Comparison of ENCODE assay signal across 12 mouse cellular contexts in the genomic region with DNA sequence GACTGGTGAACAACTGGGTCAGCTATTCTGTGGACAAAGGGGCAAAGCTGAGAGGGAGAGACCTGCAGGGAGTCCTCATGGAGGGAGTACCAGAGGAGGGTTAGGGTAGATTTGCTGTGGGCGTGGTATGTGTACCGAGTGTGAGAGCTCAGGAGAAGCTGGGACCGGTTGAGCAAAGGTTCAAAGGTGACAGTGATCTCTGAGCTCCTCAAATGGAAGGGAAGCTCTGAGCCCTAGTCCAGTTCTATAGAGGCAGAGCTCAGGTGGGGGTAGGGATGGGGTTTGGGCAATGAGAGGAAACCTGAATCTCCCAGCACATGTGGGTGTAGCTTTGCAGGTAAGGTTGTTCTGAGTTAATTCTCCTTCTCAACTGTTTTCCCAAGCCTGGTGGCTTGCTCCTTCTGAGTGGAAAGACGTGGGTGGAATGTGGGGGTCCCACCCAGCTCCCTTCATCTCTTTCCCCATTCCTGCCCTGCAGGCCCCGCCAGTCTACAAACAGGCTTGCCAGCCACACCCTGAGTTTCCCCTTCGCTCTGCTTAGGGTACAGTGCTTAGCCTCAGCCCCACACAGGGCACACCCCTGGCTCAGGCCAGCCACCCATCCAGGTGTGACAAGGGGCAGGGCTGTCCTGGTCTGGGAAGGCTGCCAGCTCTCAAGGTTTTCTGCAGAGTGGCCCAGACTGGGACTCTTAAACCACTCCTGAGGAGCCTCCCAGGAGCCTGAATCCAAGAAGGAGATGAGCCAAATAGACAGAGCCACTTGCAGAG. TPM values are rescaled to one million over a fixed set of nuclear protein-coding genes. Genes with fewer than 3 reads are reported as not detected.
DNase-seq lines count a peak whose midpoint lies in the region; ATAC-seq and TF ChIP-seq lines count a peak whose summit lies in the region.
"Had no signal": no experiment of that assay in that cellular context is flagged by ENCODE, and none has a peak within 500 bp of the region (broad histone marks: within the 10 kb centered on the region; RNA-seq: fewer than 3 reads in every experiment).

No protein-coding gene starts in this region.

- no peaks in the 10 kb centered on the region for H3K9me3 ChIP-seq in midbrain, embryonic 10.5 days (replicated peaks)
- H3K9me3 ChIP-seq in midbrain, embryonic 14.5 days (ENCODE audit: control insufficient read depth, low read length) = no peaks in the 10 kb centered on the region
- H3K9me3 ChIP-seq in hindbrain, postnatal 0 days (ENCODE audit: low read length) = no peaks in the 10 kb centered on the region

- H3K4me3 ChIP-seq in midbrain, embryonic 10.5 days = no peak overlapping the region
- no peak overlapping the region for H3K4me3 ChIP-seq in midbrain, embryonic 14.5 days (replicated peaks; ENCODE audit: low read depth, low read length)
- no peak overlapping the region for H3K4me3 ChIP-seq in hindbrain, postnatal 0 days (ENCODE audit: low read length)

- no peak for DNase-seq in midbrain, embryonic 10.5 days (ENCODE audit: low spot score)
- no peak for DNase-seq in midbrain, embryonic 14.5 days
- peak; percentile 93 to 94 for DNase-seq in kidney, postnatal 36 days
- peak; percentile 68 to 83 for DNase-seq in lung, postnatal 4 days
- no peak for DNase-seq in hindbrain, postnatal 0 days (ENCODE audit: low spot score)
- DNase-seq in layer of hippocampus, adult 9-11 months = no peak
- no peak for DNase-seq in Muller cell, postnatal 12 days (ENCODE audit: inconsistent ontology term)
- DNase-seq in thymus, postnatal 14 days = no peak
- DNase-seq: cerebellum, postnatal 25 days; thymus, postnatal 25 days had no signal

- H3K9ac ChIP-seq in midbrain, embryonic 14.5 days (replicated peaks; ENCODE audit: low read length) = no peak overlapping the region
- no peak overlapping the region for H3K9ac ChIP-seq in hindbrain, postnatal 0 days (replicated peaks; ENCODE audit: low read length)

- 0 out of 2 replicates have a peak overlapping the region, but pooled peaks have one; percentile 4 for H3K27ac ChIP-seq in midbrain, embryonic 10.5 days (replicated peaks)
- H3K27ac ChIP-seq in midbrain, embryonic 14.5 days (replicated peaks; ENCODE audit: low read depth, low read length) = no peak overlapping the region
- no peak overlapping the region for H3K27ac ChIP-seq in hindbrain, postnatal 0 days
- H3K27ac ChIP-seq: macrophage had no signal

- WGBS in midbrain, embryonic 10.5 days = 82% methylated on average over 6 of the region's 6 CpGs
- WGBS in midbrain, embryonic 14.5 days = 88% methylated on average over 6 of the region's 6 CpGs
- WGBS in hindbrain, postnatal 0 days = 87% methylated on average over 6 of the region's 6 CpGs

- TF ChIP-seq CTCF in hindbrain, postnatal 0 days (IDR thresholded peaks at IDR 0.05; ENCODE audit: low read depth) = no peak

- no peak overlapping the region for H3K4me2 ChIP-seq in midbrain, embryonic 14.5 days (ENCODE audit: low read length)
- no peak overlapping the region for H3K4me2 ChIP-seq in hindbrain, postnatal 0 days (ENCODE audit: low read depth, low read length)

- H3K36me3 ChIP-seq in midbrain, embryonic 10.5 days = no peaks in the 10 kb centered on the region
- no peaks in the 10 kb centered on the region for H3K36me3 ChIP-seq in midbrain, embryonic 14.5 days (ENCODE audit: control insufficient read depth, insufficient read depth, low read length)
- H3K36me3 ChIP-seq in hindbrain, postnatal 0 days (ENCODE audit: insufficient read depth, low read length) = no peaks in the 10 kb centered on the region

- ATAC-seq in midbrain, embryonic 14.5 days (ENCODE audit: low FRiP score, low TSS enrichment) = no peak
- no peak for ATAC-seq in hindbrain, postnatal 0 days
- ATAC-seq: forebrain, embryonic 14.5 days had no signal

- peaks cover 29% of the 10 kb centered on the region for H3K4me1 ChIP-seq in midbrain, embryonic 10.5 days
- H3K4me1 ChIP-seq in midbrain, embryonic 14.5 days (ENCODE audit: control insufficient read depth, insufficient read depth, low read length) = peaks cover 4% of the 10 kb centered on the region; the same call in 1 of the 2 replicates
- peaks cover 9% of the 10 kb centered on the region for H3K4me1 ChIP-seq in hindbrain, postnatal 0 days (ENCODE audit: insufficient read depth, low read length)

- H3K27me3 ChIP-seq in midbrain, embryonic 10.5 days (ENCODE audit: low read depth, poor library complexity, severe bottlenecking) = no peaks in the 10 kb centered on the region
- no peaks in the 10 kb centered on the region for H3K27me3 ChIP-seq in midbrain, embryonic 14.5 days (ENCODE audit: control insufficient read depth, insufficient read depth, low read length)
- H3K27me3 ChIP-seq in hindbrain, postnatal 0 days (ENCODE audit: insufficient read depth, low read length) = no peaks in the 10 kb centered on the region

RNA-seq across cellular contexts. Expression of a gene that starts 26.8 kb away (rescaled TPM):
- 0.90 and 1.0 TPM in 2 replicates for polyA plus RNA-seq in midbrain, embryonic 10.5 days (2016; fragmentation: Nextera tagmentation; extraction: Ambion mirVana)
- polyA plus RNA-seq in midbrain, embryonic 14.5 days (2014; fragmentation: Nextera tagmentation; extraction: Ambion mirVana) = 0.15 and 0.38 TPM in 2 replicates
- total RNA-seq in hindbrain, postnatal 0 days (2014; rRNA removed) = 0.16 and 1.0 TPM in 2 replicates
- 0.80 and 1.0 TPM in 2 replicates for polyA plus RNA-seq in hindbrain, postnatal 0 days (2015; fragmentation: Nextera tagmentation; extraction: Ambion mirVana)

RNA-seq across cellular contexts. Expression of a gene that starts 53.3 kb away (rescaled TPM):
- polyA plus RNA-seq in midbrain, embryonic 10.5 days (2016; fragmentation: Nextera tagmentation; extraction: Ambion mirVana) = 121 and 123 TPM in 2 replicates
- polyA plus RNA-seq in midbrain, embryonic 14.5 days (2014; fragmentation: Nextera tagmentation; extraction: Ambion mirVana) = 9.6 and 26.3 TPM in 2 replicates
- 4.5 and 7.5 TPM in 2 replicates for total RNA-seq in hindbrain, postnatal 0 days (2014; rRNA removed)
- polyA plus RNA-seq in hindbrain, postnatal 0 days (2015; fragmentation: Nextera tagmentation; extraction: Ambion mirVana) = 14.7 and 15.5 TPM in 2 replicates

Comparison
In these comparisons a context has a peak if more than half of its experiments do, and no peak if none do; other contexts are left out.
1. DNase-seq: peak in kidney, postnatal 36 days (2 of 2) and lung, postnatal 4 days (2 of 2); none in midbrain, embryonic 10.5 days (single experiment), midbrain, embryonic 14.5 days (single experiment), hindbrain, postnatal 0 days (single experiment), layer of hippocampus, adult 9-11 months (single experiment), Muller cell, postnatal 12 days (single experiment) and thymus, postnatal 14 days (single experiment).